Mouse (Mus musculus) CH12.LX (cell line): ENCODE data around the gene Dpyd. TPM values are rescaled to one million over a fixed set of nuclear protein-coding genes. Genes with fewer than 3 reads are reported as not detected.

Experiments used
- DNase-seq: peaks from one replicate; pipeline ENCODE4 v3.0.0-alpha.2; 2013; ENCODE audit errors: extremely low read depth
- H3K27ac ChIP-seq: 2 replicates; pipeline ENCODE4 v1.5.1; 2012; ENCODE audit warnings: low read depth, mild to moderate bottlenecking, control low read depth, moderate library complexity; ENCODE audit not compliant: insufficient read depth
- H3K27me3 ChIP-seq: replicated peaks from 2 replicates; pipeline ENCODE3; 2012; ENCODE audit warnings: inconsistent platforms
- H3K36me3 ChIP-seq, 2 experiments: replicated peaks in 1 of 2; 2 replicates each; pipeline versions ENCODE3 to v1.6.1; 2012; ENCODE audit warnings: inconsistent platforms in 1 of 2, low read length in 1 of 2, mild to moderate bottlenecking in 1 of 2, mixed read lengths in 1 of 2, moderate library complexity in 1 of 2; ENCODE audit not compliant: control insufficient read depth in 1 of 2, insufficient read depth in 1 of 2
- H3K4me1 ChIP-seq, 2 experiments: 2 replicates each; pipeline ENCODE4 v1.6.1; 2012; ENCODE audit warnings: inconsistent platforms in 1 of 2, moderate library complexity in 1 of 2; ENCODE audit not compliant: insufficient read depth in 2 of 2, control insufficient read depth in 1 of 2
- H3K4me2 ChIP-seq: 2 replicates; pipeline ENCODE4 v1.6.1; 2012; ENCODE audit warnings: low read depth, mild to moderate bottlenecking, control low read depth; ENCODE audit not compliant: poor library complexity, insufficient read depth, severe bottlenecking
- H3K4me3 ChIP-seq, 3 experiments: fragments of 150-350 bp in 1 of 3; sonication (generic) in 1 of 3; replicated peaks in 1 of 3; 2 replicates each; pipeline versions ENCODE3 to v1.5.1; 2011 to 2012; ENCODE audit warnings: low read depth in 2 of 3, low read length in 2 of 3, mild to moderate bottlenecking in 2 of 3, moderate library complexity in 2 of 3, control low read depth in 1 of 3, improper control_type of control experiment in 1 of 3, inconsistent platforms in 1 of 3, mixed read lengths in 1 of 3; ENCODE audit not compliant: poor library complexity in 1 of 3
- H3K79me2 ChIP-seq: replicated peaks from 2 replicates; pipeline ENCODE4 v1.6.1; 2012; ENCODE audit warnings: mild to moderate bottlenecking, moderate library complexity; ENCODE audit not compliant: control insufficient read depth, poor library complexity, insufficient read depth, severe bottlenecking; ENCODE audit errors: extremely low read depth
- H3K9ac ChIP-seq: 2 replicates; pipeline ENCODE4 v1.6.1; 2012; ENCODE audit warnings: low read depth, mild to moderate bottlenecking, control low read depth, moderate library complexity; ENCODE audit not compliant: insufficient read depth
- H3K9me3 ChIP-seq: replicated peaks from 2 replicates; pipeline ENCODE3; 2012; ENCODE audit warnings: low read length, inconsistent platforms, mixed read lengths
- CTCF ChIP-seq, 2 experiments: IDR thresholded peaks in 1 of 2; conservative IDR thresholded peaks in 1 of 2; 2 replicates each; pipeline ENCODE4 v1.5.1; 2011 to 2012; ENCODE audit warnings: low read depth in 2 of 2, low read length in 2 of 2, improper control_type of control experiment in 1 of 2, inconsistent platforms in 1 of 2, mild to moderate bottlenecking in 1 of 2, moderate library complexity in 1 of 2
- ELF1 ChIP-seq: IDR thresholded peaks from 2 replicates; pipeline ENCODE4 v1.6.1; 2014; ENCODE audit warnings: low read depth, mild to moderate bottlenecking, inconsistent platforms, low read length, improper control_type of control experiment
- IRF4 ChIP-seq: IDR thresholded peaks from 2 replicates; pipeline ENCODE4 v1.6.1; 2014; ENCODE audit warnings: low read depth, mild to moderate bottlenecking, inconsistent platforms, low read length, improper control_type of control experiment
- KAT2A ChIP-seq: IDR thresholded peaks from 2 replicates; pipeline ENCODE4 v1.6.1; 2012; ENCODE audit warnings: low read length, improper control_type of control experiment, inconsistent platforms; ENCODE audit not compliant: insufficient replicate concordance
- MAFK ChIP-seq: IDR thresholded peaks from 2 replicates; pipeline ENCODE4 v1.6.1; 2011; ENCODE audit warnings: low read length, improper control_type of control experiment; ENCODE audit not compliant: insufficient replicate concordance
- MAX ChIP-seq: IDR thresholded peaks from 2 replicates; pipeline ENCODE4 v1.6.1; 2011; ENCODE audit warnings: low read length, improper control_type of control experiment
- MXI1 ChIP-seq: IDR thresholded peaks from 2 replicates; pipeline ENCODE4 v1.6.1; 2011; ENCODE audit warnings: mild to moderate bottlenecking, low read depth, low read length, improper control_type of control experiment
- MYC ChIP-seq: IDR thresholded peaks from 2 replicates; pipeline ENCODE4 v1.6.1; 2011; ENCODE audit warnings: low read depth, mild to moderate bottlenecking, improper control_type of control experiment, low read length
- NELFE ChIP-seq: IDR thresholded peaks from 2 replicates; pipeline ENCODE4 v1.6.1; 2011; ENCODE audit warnings: low read depth, low read length, improper control_type of control experiment
- NRF1 ChIP-seq: IDR thresholded peaks from 2 replicates; pipeline ENCODE4 v1.6.1; 2014; ENCODE audit warnings: low read depth, mild to moderate bottlenecking, inconsistent platforms, low read length, improper control_type of control experiment, moderate library complexity
- POLR2AphosphoS2 ChIP-seq: IDR thresholded peaks from 2 replicates; pipeline ENCODE4 v1.6.1; 2011; ENCODE audit warnings: low read depth, low read length, improper control_type of control experiment
- RCOR1 ChIP-seq: conservative IDR thresholded peaks from 2 replicates; pipeline ENCODE4 v1.6.1; 2012; ENCODE audit warnings: low read depth, mild to moderate bottlenecking, inconsistent platforms, low read length, improper control_type of control experiment
- SMC3 ChIP-seq: IDR thresholded peaks from 2 replicates; pipeline ENCODE4 v1.6.1; 2011; ENCODE audit warnings: low read depth, low read length, improper control_type of control experiment
- TBP ChIP-seq: conservative IDR thresholded peaks from 2 replicates; pipeline ENCODE4 v1.6.1; 2011; ENCODE audit warnings: low read depth, low read length, improper control_type of control experiment
- USF1 ChIP-seq: IDR thresholded peaks from 2 replicates; pipeline ENCODE4 v1.6.1; 2014; ENCODE audit warnings: low read depth, mild to moderate bottlenecking, inconsistent platforms, low read length, improper control_type of control experiment
- ZNF384 ChIP-seq: IDR thresholded peaks from 2 replicates; pipeline ENCODE4 v1.6.1; 2012; ENCODE audit warnings: low read depth, low read length, improper control_type of control experiment, inconsistent platforms
- dilution Hi-C: fragments of 300-500 bp; cut with MboI; formaldehyde crosslinking; loops from 2 replicates; pipeline ENCODE4 v1.14.3; 2020; ENCODE audit warnings: low sequenced_read_pairs; ENCODE audit not compliant: extremely low pct_unique_long_range_greater_than_20kb, extremely low pct_ligation_motif_present
- in situ Hi-C: fragments of 300-500 bp; cut with MboI; formaldehyde crosslinking; loops from 3 replicates; pipeline ENCODE4 v1.14.3; 2019; ENCODE audit warnings: low sequenced_read_pairs, low pct_ligation_motif_present, low pct_unique_long_range_greater_than_20kb, mixed read lengths
- polyA plus RNA-seq: library from polyadenylated mRNA; unstranded; fragments of >175 nt; gene quantifications from 2 replicates; pipeline ENCODE4 v1.2.1, GENCODE M21; 2012; ENCODE audit warnings: low read depth; ENCODE audit not compliant: insufficient read length
- total RNA-seq, 2 experiments: library from RNA; depleted of rRNA; stranded (reverse); fragments of 300-350 nt in 1 of 2; fragments of >200 nt in 1 of 2; gene quantifications; 2 replicates each; pipeline ENCODE4 v1.2.3; 2012 to 2014

Gene Dpyd
- total and polyA plus RNA-seq, 3 experiments = not detected

DNA sequence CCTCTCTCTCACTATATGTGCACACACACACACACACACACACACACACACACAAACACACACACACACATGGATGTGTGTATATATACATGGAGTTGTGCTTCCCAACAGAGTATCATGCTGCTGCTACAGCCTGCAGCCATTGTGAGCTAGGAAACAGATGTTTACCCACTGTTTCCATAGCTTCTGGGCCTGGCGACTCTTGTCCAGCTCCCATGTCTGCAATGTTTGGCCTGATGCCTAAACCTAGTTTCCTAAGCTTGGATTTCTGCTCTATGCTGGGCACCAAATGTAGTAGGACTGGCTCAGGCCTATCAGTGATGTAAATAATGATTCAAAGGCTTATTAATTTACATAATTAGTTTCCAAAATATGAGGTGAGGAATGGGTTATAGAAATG is 524.7 kb downstream of the Dpyd start:
- dilution Hi-C loops = no loop called here
- no peak overlapping the region for H3K4me2 ChIP-seq
- H3K27ac ChIP-seq = no peak overlapping the region
- no peak for DNase-seq
- H3K9ac ChIP-seq = no peak overlapping the region
- peaks cover 7% of the 10 kb centered on the region for H3K9me3 ChIP-seq
- H3K36me3 ChIP-seq = no peaks in the 10 kb centered on the region
- H3K4me3 ChIP-seq = no peak overlapping the region
- H3K79me2 ChIP-seq = no peaks in the 10 kb centered on the region
- no peaks in the 10 kb centered on the region for H3K4me1 ChIP-seq
- H3K27me3 ChIP-seq = no peaks in the 10 kb centered on the region
- no peak for TF ChIP-seq POLR2AphosphoS2
- no peak for TF ChIP-seq USF1
- TF ChIP-seq ELF1 = no peak
- TF ChIP-seq SMC3 = no peak
- TF ChIP-seq KAT2A = no peak
- no peak for TF ChIP-seq MAFK
- TF ChIP-seq, all 38 proteins: peak for 0
- in situ Hi-C loops = no loop called here

DNA sequence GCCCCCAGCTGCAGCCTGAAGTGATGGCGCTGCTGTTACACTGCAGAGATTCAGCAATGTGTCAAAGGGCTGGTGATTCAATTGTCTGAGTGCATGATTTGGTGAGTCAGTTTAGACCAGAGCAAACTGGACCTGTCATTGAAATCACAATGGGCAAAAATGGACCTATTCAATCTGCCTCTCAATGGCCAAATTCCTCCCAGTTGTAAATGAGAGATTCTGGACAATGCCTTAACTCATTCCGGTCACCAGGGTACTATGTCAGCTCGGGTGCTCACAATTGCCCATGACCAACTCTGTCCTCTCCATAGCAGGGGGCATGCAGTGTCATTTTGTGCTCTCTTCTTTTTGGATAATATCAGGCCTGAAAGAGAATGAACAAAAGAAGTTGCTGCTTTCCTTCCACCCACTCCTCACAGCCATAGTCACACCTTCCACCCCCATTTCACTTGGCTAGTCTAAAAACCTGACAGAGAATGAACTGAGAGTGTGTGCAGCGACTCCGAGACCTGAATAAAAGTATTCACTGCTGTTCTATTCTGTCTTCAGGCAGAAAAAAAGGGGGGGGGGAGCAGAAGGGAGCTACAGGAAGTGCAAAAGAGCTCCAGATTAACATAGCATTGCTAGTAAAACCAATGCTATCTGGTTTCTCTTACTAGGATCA is 533.4 kb downstream of the Dpyd start:
- in situ Hi-C loops (no loop called here), dilution Hi-C loops (no loop called here)
- no peak overlapping the region for H3K9ac ChIP-seq
- TF ChIP-seq ELF1 (no peak), RCOR1 (no peak), ZNF384 (no peak), MXI1 (no peak), IRF4 (no peak), NELFE (no peak), NRF1 (no peak)
- H3K4me3 ChIP-seq = no peak overlapping the region
- H3K27me3 ChIP-seq = no peaks in the 10 kb centered on the region
- H3K79me2 ChIP-seq = no peaks in the 10 kb centered on the region
- no peak for DNase-seq
- peaks cover 23% of the 10 kb centered on the region for H3K9me3 ChIP-seq
- H3K27ac ChIP-seq = no peak overlapping the region
- H3K4me1 ChIP-seq = no peaks in the 10 kb centered on the region
- H3K36me3 ChIP-seq = no peaks in the 10 kb centered on the region
- H3K4me2 ChIP-seq = no peak overlapping the region

DNA sequence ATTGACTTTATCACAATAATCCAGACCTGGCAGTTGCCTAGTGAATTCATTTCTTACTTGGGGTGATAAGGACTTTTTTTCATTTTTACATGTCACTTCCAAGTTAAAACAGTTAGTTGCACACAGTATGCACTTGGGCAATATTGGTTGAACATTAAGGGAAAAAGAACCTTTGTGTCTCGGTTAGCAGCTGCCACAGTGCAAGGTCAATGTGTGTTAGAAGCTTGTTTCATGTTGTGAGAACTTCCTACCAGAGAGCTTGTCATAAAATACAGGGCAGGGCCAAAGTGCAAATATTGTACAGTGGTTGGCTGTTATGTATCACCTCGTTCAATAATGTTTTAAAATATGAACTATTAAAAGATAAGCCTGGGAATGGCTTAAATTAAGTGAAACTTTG is 564.1 kb downstream of the Dpyd start:
- in situ Hi-C loops = no loop called here
- Histone ChIP-seq H3K27me3 (no peaks in the 10 kb centered on the region), H3K27ac (no peak overlapping the region), H3K4me2 (no peak overlapping the region), H3K9ac (no peak overlapping the region), H3K9me3 (peaks cover 47% of the 10 kb centered on the region), H3K4me3 (no peak overlapping the region), H3K36me3 (no peaks in the 10 kb centered on the region), H3K4me1 (no peaks in the 10 kb centered on the region), H3K79me2 (no peaks in the 10 kb centered on the region)
- dilution Hi-C loops = no loop called here
- DNase-seq = no peak
- TF ChIP-seq MAX (no peak), SMC3 (no peak), CTCF (conservative IDR thresholded peaks at IDR 0.05 in 1 of 2, IDR thresholded peaks at IDR 0.05 in 1 of 2; ENCODE audit: low read depth in 2 of 2, low read length in 2 of 2) (no peak), MYC (no peak), IRF4 (no peak), NRF1 (no peak), TBP (no peak)
